Mouse (Mus musculus): ENCODE results near the gene Usp29.
"Not testable (repeated sequence)": the region's sequence is repeated elsewhere in the genome, so short reads cannot be mapped to it uniquely, and the experiment has no call there.

GRCm38 (mm10) chr7:6878849-6879248, 148.5 kb downstream of the Usp29 start:
- not testable (repeated sequence) for TF ChIP-seq CTCF (conservative IDR thresholded peaks at IDR 0.05; ENCODE audit: low read length); NANOG (IDR thresholded peaks at IDR 0.05; ENCODE audit: borderline replicate concordance, low read length); POU5F1 (IDR thresholded peaks at IDR 0.05; ENCODE audit: borderline replicate concordance, low read length)
